Mouse (Mus musculus): ENCODE measurements around the gene Rpap3.

DNA sequence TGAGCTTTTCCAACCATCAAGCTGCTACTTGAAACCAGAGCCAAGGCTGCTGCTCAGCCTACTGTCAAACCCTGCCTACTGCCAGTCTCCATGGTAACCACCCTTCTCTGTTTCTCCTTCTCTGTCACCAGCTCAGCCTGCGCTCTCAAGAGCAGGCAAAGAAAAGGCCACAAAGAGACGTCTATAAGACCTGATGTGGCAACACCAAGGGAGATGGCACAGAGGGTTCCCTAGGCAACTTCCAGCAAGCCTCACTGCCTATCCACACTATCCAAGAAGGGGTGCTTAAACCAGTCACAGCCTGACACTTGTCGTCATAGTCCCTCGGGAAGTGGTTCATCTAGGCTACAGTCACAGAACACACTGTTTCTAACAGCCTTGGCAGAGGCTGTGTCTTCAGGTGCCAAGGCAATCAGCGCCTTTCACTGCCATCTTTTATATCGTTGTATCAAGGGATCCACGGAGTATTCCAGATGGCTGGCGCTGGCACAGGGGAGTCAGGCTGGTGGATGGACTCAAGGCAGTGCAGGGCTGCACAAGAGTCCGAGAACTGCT, 33.3 kb downstream of the Rpap3 start:
- TF ChIP-seq CTCF (IDR thresholded peaks at IDR 0.05; ENCODE audit: extremely low read depth, insufficient read depth, low read length) (no peak), POLR2A (IDR thresholded peaks at IDR 0.05; ENCODE audit: extremely low read depth, insufficient read depth, low read length) (no peak)

All from cortical plate, adult 2 months (tissue).